Mouse (Mus musculus): Measurements from ENCODE around the gene Cdk2ap2.

GRCm38 (mm10) chr19:4115144-4115543 lies 18.2 kb downstream of the Cdk2ap2 start:
- no peak for TF ChIP-seq ZC3H11A (IDR thresholded peaks at IDR 0.05; ENCODE audit: borderline replicate concordance, low read depth, low read length)
- no peak for TF ChIP-seq ZNF384 (IDR thresholded peaks at IDR 0.05; ENCODE audit: low read depth, low read length)
- no peak for TF ChIP-seq MAFK (IDR thresholded peaks at IDR 0.05; ENCODE audit: insufficient read depth, low read depth, low read length)

All from ES-E14 (cell line).